Mouse (Mus musculus) heart, embryonic 12.5 days (tissue): ENCODE measurements around the gene Trpv2. TPM values are rescaled to one million over a fixed set of nuclear protein-coding genes. Genes with fewer than 3 reads are reported as not detected.
A peak's percentile ranks its signal among the peaks of the same experiment; 100 is the strongest.

Experiments
- ATAC-seq: fragments of 200-750 bp; cut with Nextera tagmentation; 2 replicates; pipeline ENCODE4 v1.8.0; 2017; ENCODE audit warnings: moderate TSS enrichment, moderate library complexity; ENCODE audit not compliant: insufficient number of reproducible peaks, low FRiP score
- H3K27ac ChIP-seq: fragments of 300-500 bp; sonication (generic); 2 replicates; pipeline ENCODE4 v1.5.1; 2016; ENCODE audit warnings: mild to moderate bottlenecking, moderate library complexity; ENCODE audit not compliant: poor library complexity, severe bottlenecking
- H3K27me3 ChIP-seq: fragments of 300-500 bp; sonication (generic); replicated peaks from 2 replicates; pipeline ENCODE4 v1.6.1; 2016; ENCODE audit warnings: mild to moderate bottlenecking, moderate library complexity
- H3K36me3 ChIP-seq: fragments of 300-500 bp; sonication (generic); 2 replicates; pipeline ENCODE4 v1.6.1; 2016; ENCODE audit warnings: mild to moderate bottlenecking, moderate library complexity
- H3K4me1 ChIP-seq: fragments of 300-500 bp; sonication (generic); replicated peaks from 2 replicates; pipeline ENCODE4 v1.6.1; 2016; ENCODE audit warnings: mild to moderate bottlenecking
- H3K4me2 ChIP-seq: fragments of 300-500 bp; sonication (generic); 2 replicates; pipeline ENCODE4 v1.6.1; 2016; ENCODE audit warnings: mild to moderate bottlenecking, moderate library complexity
- H3K4me3 ChIP-seq: fragments of 300-500 bp; sonication (generic); 2 replicates; pipeline ENCODE4 v1.5.1; 2016; ENCODE audit warnings: mild to moderate bottlenecking
- H3K9ac ChIP-seq: fragments of 300-500 bp; sonication (generic); 2 replicates; pipeline ENCODE4 v1.6.1; 2016; ENCODE audit warnings: mild to moderate bottlenecking, moderate library complexity
- H3K9me3 ChIP-seq: fragments of 300-500 bp; sonication (generic); replicated peaks from 2 replicates; pipeline ENCODE4 v1.6.1; 2016; ENCODE audit warnings: mild to moderate bottlenecking, moderate library complexity
- WGBS: fragments of 180-500 bp; shearing (Covaris S2); methylation state at CpG from one replicate; pipeline ENCODE4 v1.1.7; 2016; 5-methylcytosine and 5-hydroxymethylcytosine counted together
- polyA plus RNA-seq: library from polyadenylated mRNA; unstranded; fragments of >200 nt; fragmentation: Nextera tagmentation; extraction: Ambion mirVana; gene quantifications from 2 replicates; pipeline ENCODE4 v1.2.1, GENCODE M21; 2016

Trpv2 gene
- polyA plus RNA-seq, 1 experiment from 2014 or later, result 4.6 TPM

DNA sequence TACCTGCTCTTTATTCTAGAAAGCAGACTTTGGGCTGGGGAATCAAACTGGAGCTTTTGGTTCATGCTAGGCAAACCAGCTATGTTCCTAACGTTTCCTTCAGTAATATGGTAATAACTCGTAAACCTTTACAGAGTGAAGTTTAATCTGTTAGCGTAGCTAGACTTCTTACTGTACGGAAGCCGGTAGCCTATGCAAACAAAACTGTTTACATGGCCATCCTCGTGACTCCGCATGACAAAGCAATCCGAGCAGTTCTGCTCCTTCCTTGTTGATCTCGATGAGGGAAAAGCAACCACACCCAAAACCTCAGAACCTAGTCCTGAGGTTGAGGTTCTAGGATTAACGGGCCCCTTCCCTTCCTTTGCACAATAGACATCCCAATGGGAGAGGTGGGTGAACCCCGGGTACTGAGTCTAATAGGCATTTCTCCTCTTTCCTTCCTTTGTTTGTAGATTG lies 24.0 kb upstream of the Trpv2 start:
- peaks cover 25% of the 10 kb centered on the region for H3K4me1 ChIP-seq
- no peaks in the 10 kb centered on the region for H3K27me3 ChIP-seq
- peak; percentile 80 for ATAC-seq
- H3K9ac ChIP-seq, result peak overlapping the region; percentile 82
- 5% methylated on average over 11 of the region's 11 CpGs for WGBS
- peak overlapping the region; percentile 92 for H3K27ac ChIP-seq
- peak overlapping the region; percentile 56 for H3K4me3 ChIP-seq
- no peaks in the 10 kb centered on the region for H3K9me3 ChIP-seq
- H3K4me2 ChIP-seq, result peak overlapping the region; percentile 77
- peaks cover 23% of the 10 kb centered on the region for H3K36me3 ChIP-seq

DNA sequence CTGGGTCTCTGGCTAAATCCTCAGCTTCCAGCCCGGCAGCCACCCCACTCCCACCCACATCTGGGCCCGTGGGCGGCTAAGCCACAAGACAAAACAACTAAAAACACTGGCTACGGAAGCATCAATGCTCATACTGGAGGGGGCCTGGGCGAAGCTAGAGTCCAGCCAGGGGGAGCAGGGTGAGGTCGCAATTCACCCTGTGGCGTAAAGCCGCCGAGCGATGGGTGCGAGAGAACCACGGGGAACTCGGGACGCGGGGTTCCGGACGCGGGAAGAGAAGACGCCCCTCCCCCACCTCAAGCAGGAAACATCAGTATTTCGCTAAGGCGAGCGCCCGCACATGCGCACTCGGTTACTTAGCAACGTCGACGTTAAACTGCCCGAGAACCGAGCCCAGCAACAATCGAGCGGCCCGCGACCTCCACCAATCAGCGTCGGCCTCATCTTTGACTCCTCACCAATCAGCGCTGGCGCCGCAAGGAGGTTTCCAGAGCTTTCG lies 23.5 kb upstream of the Trpv2 start, which contains the start of gene Ubb:
Gene Ubb (plus strand): TSS at position 445 of the 499 bp plus-strand sequence.
- H3K9ac ChIP-seq, result peak within 1 kb of the TSS; percentile 86
- under 1% methylated on average over 40 of the region's 40 CpGs for whole genome bisulfite sequencing
- no peaks in the 10 kb centered on the region for H3K27me3 ChIP-seq
- peak within 1 kb of the TSS; percentile 77 for H3K4me2 ChIP-seq
- peaks cover 23% of the 10 kb centered on the region for H3K36me3 ChIP-seq
- H3K4me1 ChIP-seq, result peaks cover 25% of the 10 kb centered on the region
- H3K4me3 ChIP-seq, result peak within 1 kb of the TSS; percentile 56
- H3K27ac ChIP-seq, result peak within 1 kb of the TSS; percentile 93
- no peaks in the 10 kb centered on the region for H3K9me3 ChIP-seq
- ATAC-seq, result peak; percentile 95

DNA sequence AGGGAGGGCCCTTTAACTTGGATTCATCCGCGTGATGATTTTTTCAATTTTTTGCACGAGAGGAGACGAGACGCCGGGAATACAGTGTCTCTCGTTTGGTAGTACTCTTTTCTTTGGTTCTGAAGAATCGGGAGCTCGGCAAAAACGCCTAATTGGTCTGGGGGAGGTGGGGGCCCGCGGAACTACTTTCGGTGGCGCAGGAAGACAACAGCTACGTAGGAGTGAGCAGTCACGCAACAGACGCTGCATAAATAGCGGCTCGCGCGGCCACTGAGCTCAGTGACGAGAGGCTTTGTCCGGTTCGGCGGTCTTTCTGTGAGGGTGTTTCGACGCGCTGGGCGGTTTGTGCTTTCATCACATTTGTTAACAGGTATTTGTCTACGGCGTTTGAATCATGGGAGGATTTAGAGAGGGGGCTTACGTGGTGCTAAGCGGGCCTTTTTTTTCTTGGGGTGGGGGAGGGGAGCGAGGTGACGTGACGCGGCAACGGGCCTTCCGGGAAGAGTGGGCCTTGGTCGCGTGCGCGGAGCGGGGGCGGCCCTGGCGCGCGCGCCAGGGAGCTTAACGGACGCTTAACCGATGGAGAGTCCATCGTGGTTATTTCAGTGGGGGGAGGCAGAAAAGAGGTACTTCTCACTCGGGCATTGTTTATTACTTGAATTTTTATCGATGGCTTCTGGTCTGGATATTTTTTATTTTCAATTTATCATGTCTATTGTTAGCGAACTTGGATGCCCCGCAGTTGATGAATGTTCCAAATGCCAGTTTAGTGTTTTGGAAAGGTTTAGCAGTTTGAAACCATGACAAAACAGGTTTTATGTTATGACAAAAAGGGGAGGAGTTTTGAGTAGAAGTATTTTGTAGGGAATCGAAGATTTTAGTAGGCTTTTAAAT lies 22.8 kb upstream of the Trpv2 start:
- H3K9me3 ChIP-seq, result no peaks in the 10 kb centered on the region
- peak overlapping the region; percentile 56 for H3K4me3 ChIP-seq
- under 1% methylated on average over 58 of the region's 58 CpGs for WGBS
- peak overlapping the region; percentile 77 for H3K4me2 ChIP-seq
- H3K9ac ChIP-seq, result peak overlapping the region; percentile 86
- H3K27ac ChIP-seq, result peak overlapping the region; percentile 93
- peaks cover 25% of the 10 kb centered on the region for H3K4me1 ChIP-seq
- ATAC-seq, result peak; percentile 89
- no peaks in the 10 kb centered on the region for H3K27me3 ChIP-seq
- peaks cover 23% of the 10 kb centered on the region for H3K36me3 ChIP-seq

DNA sequence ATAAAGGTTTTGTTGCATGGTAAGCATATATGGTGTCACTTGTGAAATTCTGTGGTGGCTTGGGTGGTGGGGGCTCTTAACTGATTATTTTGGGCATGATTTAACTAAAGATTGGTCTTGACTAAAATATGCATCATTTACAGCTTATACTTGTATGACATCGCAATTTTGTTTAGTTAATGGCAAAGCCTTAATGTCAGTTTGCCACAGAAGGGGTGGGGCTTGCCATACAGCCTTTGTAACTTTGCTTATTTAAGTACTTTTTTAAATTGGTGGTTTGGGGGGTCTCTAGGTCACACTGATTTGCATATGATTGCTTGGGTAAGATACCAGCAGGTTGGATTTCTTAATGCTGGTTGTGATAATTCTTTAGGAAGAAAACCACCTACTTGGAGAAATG lies 21.1 kb upstream of the Trpv2 start:
- no peak for ATAC-seq
- Histone ChIP-seq H3K36me3 (peaks cover 23% of the 10 kb centered on the region), H3K9me3 (no peaks in the 10 kb centered on the region), H3K4me3 (peak overlapping the region; percentile 63), H3K4me2 (peak overlapping the region; percentile 89), H3K27me3 (no peaks in the 10 kb centered on the region), H3K27ac (no peak overlapping the region), H3K4me1 (peaks cover 25% of the 10 kb centered on the region), H3K9ac (peak overlapping the region; percentile 75)
- 43% methylated on average over 1 of the region's 1 CpGs for WGBS

DNA sequence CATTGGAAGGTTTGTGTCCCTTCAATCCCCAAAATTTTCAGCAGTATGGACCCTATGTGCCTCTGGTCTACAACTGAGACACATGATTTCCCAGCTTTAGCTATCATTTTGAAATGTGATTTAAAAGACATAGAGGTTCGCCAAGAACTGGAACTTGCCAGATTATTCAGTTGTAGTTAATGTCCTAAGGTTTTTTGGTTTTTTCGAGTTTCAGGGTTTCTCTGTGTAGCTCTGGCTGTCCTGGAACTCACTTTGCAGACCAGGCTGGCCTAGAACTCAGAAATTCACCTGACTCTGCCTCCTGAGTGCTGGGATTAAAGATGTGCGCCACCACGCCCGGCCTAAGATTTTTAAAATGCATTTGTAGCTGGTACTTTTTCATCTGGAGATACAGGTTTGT lies 20.7 kb upstream of the Trpv2 start:
- Histone ChIP-seq H3K4me1 (peaks cover 25% of the 10 kb centered on the region), H3K4me2 (peak overlapping the region; percentile 89), H3K9ac (peak overlapping the region; percentile 75), H3K36me3 (peaks cover 23% of the 10 kb centered on the region), H3K27ac (no peak overlapping the region), H3K4me3 (peak overlapping the region; percentile 63), H3K9me3 (no peaks in the 10 kb centered on the region), H3K27me3 (no peaks in the 10 kb centered on the region)
- 83% methylated on average over 5 of the region's 5 CpGs for WGBS
- no peak for ATAC-seq

DNA sequence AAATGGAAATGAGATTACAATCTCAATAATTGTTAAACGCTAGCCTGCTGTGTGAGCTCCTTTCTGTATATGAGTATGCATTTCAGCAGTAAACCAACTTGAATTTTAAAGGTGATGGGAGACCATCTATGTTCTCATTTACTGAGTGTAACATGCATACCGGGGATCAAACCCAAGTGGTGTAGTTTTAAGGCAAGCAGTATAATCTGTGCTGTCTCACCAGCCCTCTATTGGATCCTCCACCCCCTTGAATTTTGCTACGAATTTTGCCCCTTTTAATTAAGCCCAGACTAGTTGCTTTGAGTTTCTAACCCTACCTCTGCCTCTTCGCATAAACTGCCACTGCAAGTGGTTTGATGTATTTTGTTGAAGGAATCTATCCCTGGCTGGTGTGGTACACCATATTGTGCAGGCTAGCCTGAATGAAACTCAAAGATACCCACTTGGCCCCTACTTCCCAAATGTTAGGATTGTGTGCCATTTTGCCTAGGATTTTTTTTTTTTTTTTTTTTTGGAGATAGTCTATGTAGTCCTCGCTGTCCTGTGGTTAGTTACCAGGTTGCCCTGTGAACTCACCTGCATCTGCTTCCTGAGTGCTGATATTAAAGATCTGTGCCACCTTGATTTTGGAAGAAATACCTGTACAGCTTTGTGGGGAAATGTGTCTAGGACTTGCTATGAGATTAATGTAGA lies 20.0 kb upstream of the Trpv2 start:
- WGBS, result 79% methylated on average over 5 of the region's 5 CpGs
- peak overlapping the region; percentile 89 for H3K4me2 ChIP-seq
- H3K27ac ChIP-seq, result no peak overlapping the region
- no peak for ATAC-seq
- peak overlapping the region; percentile 75 for H3K9ac ChIP-seq
- peaks cover 32% of the 10 kb centered on the region for H3K4me1 ChIP-seq
- H3K4me3 ChIP-seq, result peak overlapping the region; percentile 63
- H3K9me3 ChIP-seq, result no peaks in the 10 kb centered on the region
- no peaks in the 10 kb centered on the region for H3K27me3 ChIP-seq
- H3K36me3 ChIP-seq, result peaks cover 23% of the 10 kb centered on the region

DNA sequence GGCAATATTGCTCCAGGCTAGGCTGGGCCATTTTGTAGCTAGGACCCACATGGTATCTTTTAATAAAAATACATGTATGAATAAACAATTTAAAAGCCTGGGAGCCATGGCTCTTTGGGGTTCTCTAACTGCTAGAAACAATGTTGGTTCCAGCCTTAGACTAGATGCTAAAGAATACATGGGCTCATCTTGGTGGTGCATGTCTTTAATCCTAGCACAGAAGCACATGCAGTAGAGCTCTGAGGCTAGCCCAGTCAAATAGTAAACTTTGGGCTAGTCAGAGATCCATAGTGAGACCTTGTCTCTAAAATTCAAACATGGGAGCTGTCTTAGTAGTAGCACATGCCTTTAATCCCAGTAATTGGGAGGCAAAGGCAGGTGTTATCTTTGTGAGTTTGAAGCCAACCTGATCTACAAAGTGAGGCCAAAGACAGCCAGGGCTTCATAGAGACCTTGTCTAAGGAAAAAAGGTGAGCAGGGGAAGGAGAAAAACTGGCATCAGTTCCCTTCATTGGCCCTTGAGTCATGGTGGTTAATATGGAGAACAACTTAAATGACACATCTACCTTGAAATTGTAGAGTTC lies 19.3 kb upstream of the Trpv2 start:
- Histone ChIP-seq H3K9me3 (no peaks in the 10 kb centered on the region), H3K36me3 (peaks cover 23% of the 10 kb centered on the region), H3K27me3 (no peaks in the 10 kb centered on the region), H3K9ac (no peak overlapping the region; the same call in 1 of the 2 replicates), H3K4me3 (peak overlapping the region; percentile 19; the same call in 1 of the 2 replicates), H3K4me2 (peak overlapping the region; percentile 89), H3K4me1 (peaks cover 31% of the 10 kb centered on the region), H3K27ac (no peak overlapping the region)
- no peak for ATAC-seq

DNA sequence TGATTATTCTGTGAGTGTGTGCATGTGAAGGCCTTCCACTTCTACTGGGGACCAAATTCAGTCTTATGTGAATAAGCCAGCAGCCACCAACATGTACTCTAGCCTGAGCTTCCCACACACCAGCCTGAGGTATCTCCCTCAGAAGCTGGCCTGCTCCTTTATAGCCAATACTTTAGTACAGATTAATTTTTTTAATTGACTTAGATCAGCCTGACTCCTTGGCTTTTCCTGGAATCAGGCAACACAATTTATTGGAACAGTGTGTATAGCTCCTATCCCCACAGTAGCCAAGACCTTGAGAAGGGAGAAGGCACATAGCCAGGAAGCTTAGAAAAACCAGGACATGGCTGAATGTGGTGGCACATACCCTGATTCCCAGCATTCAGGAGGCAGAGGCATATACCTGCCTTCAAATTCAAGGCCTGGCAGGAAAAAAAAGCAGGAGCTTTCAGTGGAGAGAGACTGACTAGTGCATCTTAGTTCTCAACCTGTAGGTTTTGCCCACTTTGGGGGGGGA lies 18.3 kb upstream of the Trpv2 start:
- H3K9ac ChIP-seq, result no peak overlapping the region
- no peak overlapping the region for H3K4me3 ChIP-seq
- H3K4me2 ChIP-seq, result no peak overlapping the region

DNA sequence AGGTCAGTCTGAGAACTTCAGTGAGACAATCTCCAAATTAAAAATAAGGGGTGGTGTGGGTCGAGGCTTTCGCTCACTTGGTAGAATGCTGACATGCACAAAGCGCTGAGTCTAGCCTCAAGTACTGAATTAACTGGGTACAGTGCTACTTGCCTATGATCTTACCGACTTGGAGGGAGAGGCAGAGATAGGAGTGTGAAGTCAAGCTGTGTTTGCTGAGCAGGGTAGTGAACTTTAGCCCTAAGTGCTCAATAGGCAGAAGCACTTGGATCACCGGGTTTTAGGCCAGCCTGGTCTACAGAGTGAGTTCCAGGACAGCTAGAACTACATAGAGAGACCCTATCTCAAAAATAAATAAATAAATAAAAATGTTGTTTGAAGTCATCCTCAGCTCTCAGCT lies 17.1 kb upstream of the Trpv2 start:
- Histone ChIP-seq H3K9ac (no peak overlapping the region), H3K4me1 (peaks cover 31% of the 10 kb centered on the region), H3K4me3 (no peak overlapping the region), H3K36me3 (peaks cover 23% of the 10 kb centered on the region), H3K4me2 (no peak overlapping the region), H3K9me3 (no peaks in the 10 kb centered on the region), H3K27ac (no peak overlapping the region), H3K27me3 (no peaks in the 10 kb centered on the region)
- WGBS, result 59% methylated on average over 5 of the region's 5 CpGs
- no peak for ATAC-seq

More for the DNA sequence above, 18.3 kb upstream of the Trpv2 start:
- Histone ChIP-seq H3K36me3 (peaks cover 23% of the 10 kb centered on the region), H3K9me3 (no peaks in the 10 kb centered on the region), H3K4me1 (peaks cover 31% of the 10 kb centered on the region), H3K27ac (no peak overlapping the region), H3K27me3 (no peaks in the 10 kb centered on the region)
- ATAC-seq, result no peak

DNA sequence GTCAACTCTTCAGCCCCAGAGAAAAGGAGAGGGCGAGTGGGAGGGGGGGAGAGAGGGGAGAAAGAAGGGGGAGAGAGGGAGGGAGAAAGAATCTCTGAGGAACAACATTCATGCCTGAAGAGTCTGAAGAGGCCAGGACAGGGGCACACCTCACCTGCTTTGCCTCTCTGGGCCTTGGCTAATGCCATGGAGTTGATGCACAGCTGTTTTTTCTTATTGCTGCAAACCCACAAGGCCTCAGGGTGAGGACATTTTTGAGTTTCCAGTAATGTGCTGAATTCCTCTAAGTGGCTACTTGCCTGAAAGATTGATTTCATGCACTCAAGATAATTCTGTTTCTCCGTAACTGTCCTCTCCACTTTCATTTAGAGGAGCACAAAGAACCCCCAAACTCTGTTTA lies 16.1 kb upstream of the Trpv2 start:
- no peak overlapping the region for H3K9ac ChIP-seq
- H3K4me3 ChIP-seq, result no peak overlapping the region
- no peaks in the 10 kb centered on the region for H3K9me3 ChIP-seq
- peaks cover 21% of the 10 kb centered on the region for H3K36me3 ChIP-seq
- no peak overlapping the region for H3K4me2 ChIP-seq
- 69% methylated on average over 2 of the region's 2 CpGs for WGBS
- peaks cover 31% of the 10 kb centered on the region for H3K4me1 ChIP-seq
- H3K27me3 ChIP-seq, result no peaks in the 10 kb centered on the region
- ATAC-seq, result no peak
- H3K27ac ChIP-seq, result no peak overlapping the region
